Mouse (Mus musculus) kidney, postnatal 4 days (tissue): ENCODE measurements at regions not wholly inside any gene's neighbourhood (a gene's known extent, or its start where the extent isn't known, plus 50 kb on each side); places are given as distances from the start of the nearest gene placed in this dataset.
"Not testable (repeated sequence)": the region's sequence is repeated elsewhere in the genome, so short reads cannot be mapped to it uniquely, and the experiment has no call there.

Experiments
- DNase-seq, 2 experiments: peaks; one replicate each; pipeline ENCODE4 v3.0.0; 2021; ENCODE audit warnings: mixed read lengths in 2 of 2

DNA sequence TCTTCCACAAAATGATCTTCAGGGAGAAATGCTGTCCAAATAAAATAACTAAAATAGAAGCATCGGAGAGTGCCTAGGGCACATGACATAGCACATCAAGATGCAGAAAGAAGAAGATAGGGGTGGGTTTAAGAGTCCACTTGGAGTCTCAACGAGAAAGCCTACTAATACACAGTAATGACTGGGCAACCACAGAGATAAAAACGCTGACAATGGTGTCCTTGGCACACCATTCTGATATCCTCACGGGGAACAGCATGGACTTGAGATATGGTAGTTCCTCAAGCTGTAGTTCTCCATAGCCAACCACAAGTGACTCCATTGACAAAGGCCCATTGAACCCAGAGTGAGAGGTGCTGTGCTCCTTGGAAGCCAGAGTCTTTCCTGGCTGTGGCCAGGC, 105.8 kb downstream of the Dad1 start:
- DNase-seq = no peak

DNA sequence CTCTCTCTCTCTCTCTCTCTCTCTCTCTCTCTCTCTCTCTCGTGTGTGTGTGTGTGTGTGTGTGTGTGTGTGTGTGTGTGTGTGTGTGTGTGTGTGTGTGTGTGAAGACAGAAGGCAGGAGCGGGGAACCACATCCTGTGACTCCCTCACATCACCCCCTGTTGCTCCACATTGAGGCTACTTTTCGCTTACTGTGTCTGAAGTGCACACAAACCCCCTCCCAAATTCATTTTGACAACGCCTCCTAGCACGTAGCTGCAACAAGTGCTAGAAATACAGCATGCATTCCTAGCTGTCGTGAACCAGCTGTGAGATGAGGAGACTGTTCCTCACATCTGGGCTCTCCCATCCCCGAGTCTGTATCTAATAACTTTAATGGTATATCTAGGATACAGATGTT, 106.4 kb downstream of the Dad1 start:
- DNase-seq = no peak

DNA sequence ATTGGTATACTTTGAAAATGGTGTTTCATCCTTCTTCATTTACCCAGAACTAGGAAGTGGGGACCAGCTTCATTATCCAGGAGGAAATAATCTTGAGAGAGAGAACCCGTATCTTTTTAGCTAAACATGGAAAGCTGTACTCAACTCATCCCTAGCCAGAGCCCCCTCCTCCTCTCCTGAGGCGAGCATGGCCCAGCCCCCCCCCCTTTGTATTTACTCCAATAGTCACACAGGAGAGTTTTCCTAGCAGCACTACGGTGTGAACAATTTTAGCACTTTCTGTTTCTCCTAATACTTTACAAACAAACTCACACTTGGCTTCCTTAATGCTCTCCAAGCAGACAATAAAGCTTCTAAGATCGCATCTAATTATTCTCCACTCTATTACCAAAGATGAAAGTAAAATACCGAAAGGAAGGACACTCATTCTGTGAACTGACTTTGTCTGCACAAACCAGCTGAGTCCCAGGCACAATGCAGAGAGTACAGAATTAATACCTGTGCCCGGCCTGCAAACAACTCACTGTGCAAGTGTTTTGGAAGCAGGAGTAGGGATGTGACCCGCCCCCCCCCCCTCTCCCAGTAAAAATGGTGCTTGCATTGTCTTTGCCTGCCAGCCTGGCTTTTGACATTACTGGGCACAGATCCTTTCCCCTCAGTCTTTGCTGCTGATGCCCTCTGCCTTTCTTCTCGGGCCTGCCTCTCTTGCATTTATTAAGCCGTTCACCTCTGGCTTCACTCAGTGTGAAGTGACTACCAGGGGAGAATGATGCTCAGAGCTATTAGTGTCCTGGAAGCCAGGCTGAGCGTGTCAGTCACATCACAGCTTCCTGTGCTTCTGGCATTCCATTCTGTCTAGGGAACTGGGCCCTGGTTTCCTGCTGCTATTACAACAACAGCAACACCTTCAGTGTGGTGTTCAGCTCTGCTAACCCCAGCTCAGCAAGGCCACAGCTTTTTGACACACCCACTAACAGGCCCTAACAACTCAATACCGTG, 107.9 kb downstream of the Dad1 start:
- DNase-seq = no peak

- DNase-seq = no peak
Measured at GRCm38 (mm10) chr14:54143828-54144227, 110.1 kb downstream of the Dad1 start.

DNA sequence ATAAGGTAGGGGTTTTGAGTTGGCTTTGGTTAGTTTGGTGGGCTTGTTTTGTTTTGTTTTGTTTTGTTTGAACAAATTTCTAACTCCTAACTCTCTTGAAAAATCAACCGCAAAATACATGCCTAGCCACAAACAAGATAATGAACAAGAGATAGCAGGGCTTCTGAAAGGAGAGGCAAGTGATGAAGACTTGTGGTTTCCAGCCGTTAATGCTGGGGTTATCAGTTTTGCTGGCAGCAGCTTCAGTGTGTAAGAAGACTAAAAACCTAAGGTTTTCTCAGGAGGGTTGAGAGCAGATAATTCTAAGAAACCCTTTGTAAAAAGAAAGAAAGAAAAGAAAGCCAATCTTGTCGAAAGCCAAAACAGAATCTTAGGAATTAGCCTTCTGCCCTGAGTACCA, 115.6 kb downstream of the Dad1 start:
- no peak for DNase-seq

DNA sequence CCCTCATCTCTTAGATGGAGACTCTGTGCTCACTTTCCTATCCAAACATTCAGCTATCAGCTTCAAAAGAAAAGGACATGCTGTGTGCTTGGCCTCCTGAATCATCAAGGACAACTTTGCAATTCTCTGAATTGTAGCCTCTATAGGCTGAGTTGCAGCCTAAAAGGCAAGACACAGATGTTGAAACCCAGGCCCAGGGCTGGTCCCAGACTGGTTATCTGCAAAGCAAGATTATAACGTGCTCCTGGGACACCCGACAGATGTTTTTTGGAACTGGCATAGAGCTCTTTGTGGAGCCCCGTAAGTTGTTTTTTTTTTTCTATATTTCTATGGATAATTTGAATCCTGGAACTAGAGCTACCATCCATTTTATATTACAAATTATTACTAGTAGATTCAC, 117.4 kb downstream of the Dad1 start:
- no peak for DNase-seq

GRCm38 (mm10) chr14:54128334-54128733, 125.6 kb downstream of the Dad1 start:
- no peak for DNase-seq

DNA sequence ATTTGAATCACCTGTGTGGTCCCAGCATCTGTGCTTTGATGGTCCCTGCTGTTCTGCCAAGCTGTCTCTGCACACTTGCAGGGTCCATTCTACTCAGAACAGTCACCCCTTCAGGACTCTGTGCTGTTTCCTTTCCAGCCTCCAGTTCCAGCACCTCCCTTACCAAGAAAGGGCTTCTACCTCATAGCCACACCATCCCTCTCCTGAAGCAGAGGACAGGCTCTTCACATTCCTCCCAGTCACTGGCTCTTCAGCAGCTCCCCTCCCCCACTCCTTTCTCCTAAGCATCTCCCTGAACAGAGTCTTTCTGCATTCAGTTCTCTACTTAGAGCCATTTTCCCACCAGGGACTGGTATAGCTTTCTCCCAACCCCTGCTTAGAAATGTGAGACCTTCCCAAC, 128.4 kb downstream of the Dad1 start:
- DNase-seq = no peak

DNA sequence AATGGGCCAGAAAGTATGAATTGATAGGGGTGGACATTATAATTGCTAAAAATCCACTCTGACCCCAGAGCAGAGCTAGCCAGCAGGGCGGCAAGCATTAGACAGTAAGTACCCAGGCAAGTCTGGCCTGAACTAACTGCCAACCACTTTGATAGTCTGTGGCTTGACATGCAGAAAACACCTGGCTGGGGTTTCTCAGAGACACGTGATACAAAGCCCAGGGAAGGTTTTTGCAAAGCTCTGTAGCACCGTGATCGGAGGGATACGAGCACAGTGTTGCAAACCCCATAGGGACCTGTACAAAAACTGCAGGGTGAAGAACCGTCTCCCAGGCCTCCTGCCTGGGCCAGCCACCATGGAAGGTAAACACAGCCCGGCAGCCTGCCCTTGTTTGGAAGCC, 131.9 kb downstream of the Dad1 start:
- DNase-seq = no peak

GRCm38 (mm10) chr14:54121340-54121739, 132.6 kb downstream of the Dad1 start:
- no peak for DNase-seq

GRCm38 (mm10) chr14:54120194-54120593, 133.7 kb downstream of the Dad1 start:
- no peak for DNase-seq

DNA sequence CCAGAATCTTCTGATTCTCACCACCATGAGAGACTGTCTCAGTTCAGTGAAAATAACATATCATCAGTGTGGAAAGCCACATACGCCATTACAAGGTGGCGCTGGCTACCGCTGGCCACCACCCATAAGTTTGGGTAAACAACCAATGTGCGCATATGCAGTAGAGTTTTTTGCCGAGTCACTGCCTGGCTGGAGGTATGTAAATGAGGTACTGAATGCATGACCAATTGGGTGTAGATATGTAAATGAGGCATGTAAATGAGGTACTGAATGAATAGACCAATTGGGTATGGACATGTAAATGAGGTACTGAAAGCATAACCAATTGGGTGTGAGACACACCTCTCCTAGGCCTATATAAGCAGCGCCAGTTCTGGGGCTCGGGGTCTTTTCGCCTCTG, 136.3 kb downstream of the Dad1 start:
- not testable (repeated sequence) for DNase-seq

DNA sequence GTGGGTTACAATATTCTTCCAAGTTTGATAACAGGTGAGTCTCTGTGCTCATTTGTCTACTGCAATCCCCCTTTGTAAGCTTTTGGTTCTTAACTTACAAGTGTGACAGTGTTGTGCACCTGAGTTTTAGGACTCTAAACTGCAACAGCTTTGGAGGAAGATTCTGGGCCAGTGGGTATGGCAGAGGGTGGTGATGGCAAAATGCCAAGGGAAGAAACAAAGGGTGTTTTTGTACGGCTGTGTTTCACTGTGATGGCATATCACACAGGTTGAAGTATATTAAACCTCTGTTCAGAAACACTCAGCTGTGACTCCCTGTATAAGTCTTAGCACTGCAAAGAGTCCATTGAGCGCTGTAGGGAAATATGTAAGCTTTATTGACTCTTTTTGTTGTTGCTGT, 140.7 kb downstream of the Dad1 start:
- DNase-seq = no peak

GRCm38 (mm10) chr14:54110971-54111370, 142.9 kb downstream of the Dad1 start:
- DNase-seq = peak in 1 of 2 experiments; percentile 30

DNA sequence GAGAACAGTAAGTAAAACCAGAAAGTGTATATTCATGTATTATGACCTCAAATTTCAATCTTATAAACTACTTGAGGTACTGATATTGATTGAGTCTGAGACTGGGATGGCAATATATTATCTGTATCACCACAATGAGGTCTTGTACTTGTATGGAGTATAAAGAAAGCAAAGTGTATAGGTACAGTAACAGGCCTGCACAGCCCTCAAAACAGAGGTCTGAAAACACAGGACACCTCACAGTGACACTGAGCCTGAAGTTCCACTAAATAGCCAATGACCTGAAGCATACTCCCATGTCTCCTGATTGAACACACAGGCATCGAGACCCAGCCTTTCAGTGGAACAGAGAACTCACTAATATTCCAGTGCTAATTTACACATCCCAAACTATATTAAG, 144.8 kb downstream of the Dad1 start:
- DNase-seq = no peak

DNA sequence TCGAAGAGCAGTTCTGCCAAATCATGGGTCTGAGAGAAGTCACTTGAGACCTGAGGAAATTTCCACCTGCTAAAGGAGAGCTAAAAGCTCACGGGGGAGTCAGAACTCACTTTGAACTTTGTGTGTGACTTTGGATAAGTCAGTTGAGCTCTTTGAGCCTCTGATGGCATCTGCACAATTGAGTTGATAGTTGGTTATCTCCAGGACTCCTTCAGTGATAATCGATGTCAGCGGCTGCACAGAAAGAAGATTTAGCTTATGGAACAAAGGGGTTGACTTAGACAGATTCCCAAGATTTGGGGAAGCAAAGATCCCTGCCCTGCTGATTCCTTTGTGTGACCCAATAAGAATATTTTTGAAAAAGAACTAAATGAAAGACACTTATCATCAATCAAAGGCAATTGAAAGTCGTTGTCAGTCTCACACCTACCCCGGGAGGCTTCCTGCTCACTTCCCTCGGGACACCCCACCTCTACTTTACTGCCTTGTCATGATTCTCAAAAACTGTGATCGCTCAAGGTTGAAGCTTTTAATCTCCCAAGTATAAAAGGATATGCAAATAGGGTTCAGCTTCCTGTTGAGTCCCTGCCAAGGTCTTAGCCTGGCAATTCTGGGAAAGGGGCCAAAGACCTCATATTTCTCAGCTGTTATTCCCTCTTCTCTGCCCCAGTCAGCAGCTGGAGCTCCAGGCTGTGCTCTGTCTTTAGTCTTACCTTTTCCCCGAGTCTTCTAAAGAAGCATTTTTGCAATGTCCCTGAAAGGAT, 145.4 kb downstream of the Dad1 start:
- peak; percentile 65 to 73 for DNase-seq

DNA sequence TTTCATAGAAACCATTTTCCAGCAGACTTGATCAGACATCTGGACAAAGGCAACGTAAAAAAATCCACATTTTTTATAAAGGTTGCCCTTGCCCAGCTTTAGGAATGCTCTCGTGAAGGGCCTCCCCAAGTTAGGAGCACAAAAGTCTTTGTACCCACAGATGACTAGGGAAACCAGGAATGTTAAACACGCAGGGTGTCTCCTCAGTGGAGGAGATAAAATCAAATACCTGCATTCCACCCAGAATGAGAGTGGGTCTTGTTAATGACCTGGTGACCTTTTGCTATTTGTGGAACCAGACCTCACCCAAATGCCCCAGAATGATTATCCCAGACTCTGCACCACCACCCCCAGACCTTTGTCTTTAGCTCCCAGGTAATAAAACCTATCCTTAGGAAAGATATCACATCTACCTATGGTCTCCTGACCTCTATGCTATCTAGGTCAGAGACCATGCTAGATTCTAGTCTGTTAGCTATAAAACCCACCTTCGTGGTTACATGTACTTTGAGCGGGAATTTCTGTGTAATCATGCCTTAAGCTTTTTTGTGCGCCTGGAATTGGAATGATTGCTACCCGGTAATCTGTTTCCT, 146.6 kb downstream of the Dad1 start:
- DNase-seq = no peak

- no peak for DNase-seq
Measured at GRCm38 (mm10) chr14:54104243-54104642, 149.7 kb downstream of the Dad1 start.

GRCm38 (mm10) chr14:54103541-54103940, 150.4 kb downstream of the Dad1 start:
- no peak for DNase-seq

DNA sequence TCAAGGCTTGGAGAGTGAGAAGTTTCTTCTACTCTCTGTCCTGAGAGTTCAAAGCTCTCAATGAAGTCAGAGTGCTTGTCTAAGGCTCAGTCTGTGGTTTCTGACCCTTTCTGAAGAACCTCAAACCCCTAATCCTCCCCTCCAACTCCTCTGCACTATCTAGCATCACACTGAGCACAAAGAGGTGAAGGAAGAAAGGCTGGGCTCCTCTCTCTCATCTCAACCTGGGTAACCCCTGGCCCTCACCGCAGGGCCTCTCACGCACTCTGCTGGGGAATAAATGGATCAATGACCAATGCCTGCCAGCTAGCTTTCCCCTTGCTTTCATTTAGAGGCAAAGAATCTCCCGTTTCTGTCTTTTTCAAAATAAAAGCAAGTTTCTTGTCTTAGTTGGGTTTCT, 150.8 kb downstream of the Dad1 start:
- DNase-seq = no peak

DNA sequence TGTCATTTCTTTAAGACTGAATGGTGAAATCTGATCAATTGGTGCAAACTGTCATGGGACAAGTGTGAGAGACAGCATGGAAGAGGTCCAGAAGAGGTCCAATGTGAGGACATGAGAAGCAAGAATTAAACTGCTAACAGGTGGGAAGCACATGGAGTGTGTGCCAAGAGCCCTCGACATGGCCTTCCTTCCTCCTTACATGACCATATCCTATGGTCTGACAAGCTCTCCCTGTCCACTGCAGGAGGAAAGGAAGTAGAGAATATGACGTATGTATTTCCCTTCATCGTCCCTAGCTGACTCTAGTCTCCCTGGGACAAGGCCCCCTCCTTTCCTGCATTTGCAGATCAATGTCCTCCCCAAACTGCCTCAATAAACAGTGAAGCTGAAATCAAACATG, 152.1 kb downstream of the Dad1 start:
- no peak for DNase-seq

DNA sequence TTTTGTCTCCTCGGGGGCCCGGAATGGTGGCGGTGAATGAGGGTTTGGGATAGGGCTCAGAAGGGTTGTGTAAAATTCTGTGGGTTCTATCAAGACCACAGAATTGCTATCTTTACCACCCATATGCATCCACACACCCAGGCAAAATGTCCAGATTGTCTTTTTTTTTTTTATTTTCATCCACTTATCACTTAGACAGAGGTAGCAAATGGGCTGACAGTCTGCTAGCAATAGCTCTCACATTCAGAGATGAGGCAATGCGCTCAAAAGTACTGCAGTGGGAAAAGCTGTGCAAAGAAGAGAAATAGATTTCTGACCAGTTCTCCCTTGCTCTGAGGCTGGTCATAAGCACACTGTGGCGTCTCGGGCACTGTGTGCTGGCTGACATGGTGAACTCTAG, 154.5 kb downstream of the Dad1 start:
- no peak for DNase-seq

DNA sequence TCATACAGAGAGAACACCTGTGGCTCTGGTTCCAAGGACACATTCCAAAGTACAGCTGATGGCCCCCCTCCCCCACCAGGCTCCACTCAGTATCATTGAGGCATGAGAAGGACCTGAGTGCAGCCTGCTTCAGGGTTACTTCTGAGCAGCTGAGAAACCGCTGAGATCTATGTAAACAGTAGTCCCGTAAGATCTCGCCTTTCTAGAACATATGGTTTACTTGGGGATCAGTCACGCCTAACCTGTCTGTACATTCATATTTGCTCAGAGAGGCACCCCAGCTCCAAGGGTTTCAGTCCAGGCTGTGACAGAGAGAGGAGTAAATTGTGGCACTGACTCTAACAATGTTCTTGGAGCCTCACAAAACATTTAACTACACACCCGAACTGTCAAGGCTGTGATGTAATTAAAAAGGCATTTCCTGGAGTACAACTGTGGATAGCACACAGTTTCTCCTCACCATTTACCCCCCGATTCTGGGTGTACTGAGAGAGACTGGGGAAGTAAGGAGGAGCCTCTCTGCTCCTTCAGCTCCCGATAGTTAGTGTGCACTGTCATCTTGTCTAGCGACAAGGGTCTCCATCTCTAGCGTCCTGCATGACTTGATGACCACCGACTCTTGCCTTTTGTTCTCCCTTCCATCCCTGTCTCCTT, 155.7 kb downstream of the Dad1 start:
- peak in 1 of 2 experiments; percentile 28 for DNase-seq
